Mouse (Mus musculus): Measurements from ENCODE around the gene Ntf5.

DNA sequence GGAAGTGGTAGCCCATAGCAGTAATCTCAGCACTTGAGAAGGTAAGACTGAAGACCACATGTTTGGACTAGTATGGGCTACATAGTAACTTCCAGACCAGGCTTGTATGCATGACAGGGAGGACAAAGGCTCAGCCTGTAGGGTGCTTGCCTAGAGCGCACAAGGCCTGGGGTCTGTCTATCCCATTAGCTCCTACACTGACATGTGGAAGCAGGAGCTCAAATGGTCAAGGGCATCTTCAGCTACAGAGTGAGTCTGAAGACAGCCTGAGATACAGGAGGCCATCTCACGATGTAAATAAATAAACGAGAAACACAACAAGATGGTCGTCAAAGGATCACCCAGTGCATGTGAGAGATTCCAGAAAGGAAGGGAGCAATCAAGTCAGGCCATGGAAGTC, 48.8 kb downstream of the Ntf5 start:
- TF ChIP-seq POLR2A (IDR thresholded peaks at IDR 0.05; ENCODE audit: control insufficient read depth, extremely low read depth, insufficient read depth, low read length, poor library complexity) (no peak), CTCF (IDR thresholded peaks at IDR 0.05; ENCODE audit: borderline replicate concordance, control insufficient read depth, extremely low read depth, insufficient read depth, low read length, poor library complexity) (no peak)

Data from thymus, adult 2 months (tissue).